Mouse (Mus musculus) cerebellum, postnatal 14 days (tissue): ENCODE results near the gene Il17d.

Experiments
- DNase-seq, 2 experiments: peaks; one replicate each; pipeline ENCODE4 v3.0.0; 2021; ENCODE audit warnings: mixed read lengths in 2 of 2

The Il17d gene

GRCm38 (mm10) chr14:57535646-57536045 is 11.1 kb downstream of the Il17d start:
- peak in 1 of 2 experiments; percentile 19 for DNase-seq

GRCm38 (mm10) chr14:57536820-57537219 is 12.2 kb downstream of the Il17d start:
- no peak for DNase-seq

GRCm38 (mm10) chr14:57537261-57538015 is 12.9 kb downstream of the Il17d start:
- peak in 1 of 2 experiments; percentile 38 for DNase-seq

GRCm38 (mm10) chr14:57540683-57541082 is 16.1 kb downstream of the Il17d start:
- DNase-seq = no peak

GRCm38 (mm10) chr14:57542231-57542630 is 17.7 kb downstream of the Il17d start:
- DNase-seq = no peak

GRCm38 (mm10) chr14:57543420-57544039 is 19.0 kb downstream of the Il17d start:
- DNase-seq = no peak

GRCm38 (mm10) chr14:57545526-57545925 is 20.9 kb downstream of the Il17d start:
- no peak for DNase-seq

- no peak for DNase-seq
Measured at GRCm38 (mm10) chr14:57546131-57546530, 21.6 kb downstream of the Il17d start.

GRCm38 (mm10) chr14:57546557-57547021 is 22.0 kb downstream of the Il17d start:
- no peak for DNase-seq

- DNase-seq = no peak
Measured at GRCm38 (mm10) chr14:57547062-57547461, 22.5 kb downstream of the Il17d start.

GRCm38 (mm10) chr14:57552945-57553344 is 28.4 kb downstream of the Il17d start:
- DNase-seq = no peak

- DNase-seq = no peak
Measured at GRCm38 (mm10) chr14:57554434-57554833, 29.9 kb downstream of the Il17d start.

GRCm38 (mm10) chr14:57555471-57556070 is 31.0 kb downstream of the Il17d start:
- DNase-seq = peak; percentile 52 to 63

- no peak for DNase-seq
Measured at GRCm38 (mm10) chr14:57556922-57557321, 32.3 kb downstream of the Il17d start.

GRCm38 (mm10) chr14:57565626-57566025 is 41.0 kb downstream of the Il17d start:
- peak in 1 of 2 experiments; percentile 34 for DNase-seq

GRCm38 (mm10) chr14:57571155-57572133 is 46.9 kb downstream of the Il17d start, which contains the start of gene Eef1akmt1:
Gene Eef1akmt1, minus strand, starts transcription at chr14:57571612.
- peak; percentile 98 to 99 for DNase-seq

GRCm38 (mm10) chr14:57574792-57575587 is 50.4 kb downstream of the Il17d start:
- DNase-seq = no peak

GRCm38 (mm10) chr14:57576364-57577060 is 51.9 kb downstream of the Il17d start:
- no peak for DNase-seq

GRCm38 (mm10) chr14:57591830-57592229 is 67.3 kb downstream of the Il17d start:
- no peak for DNase-seq
